Mouse (Mus musculus) leukemia stem cell, adult 10-12 weeks (primary cell): ENCODE results near the gene Cldn22. TPM values are rescaled to one million over a fixed set of nuclear protein-coding genes. Genes with fewer than 3 reads are reported as not detected.

Experiments
- polyA plus RNA-seq: library from polyadenylated mRNA; stranded (reverse); fragments of >175 nt; gene quantifications from 2 replicates; pipeline ENCODE4 v1.2.3, GENCODE M21; 2012; ENCODE audit warnings: low replicate concordance

Gene Cldn22
- polyA plus RNA-seq, result not detected in 2 replicates

GRCm38 (mm10) chr8:47824182-47824581 lies at the start of gene Cldn22:
Gene Cldn22, plus strand, starts transcription at chr8:47824482.

GRCm38 (mm10) chr8:47821843-47822242 lies 2.4 kb upstream of the Cldn22 start, which contains the start of gene Cldn24:
Gene Cldn24, plus strand, starts transcription at chr8:47822143.

Other genes starting within 250 kb of the Cldn22 start
- 1.4 and 4.0 TPM in 2 replicates for gene Ing2, start 148.9 kb upstream of the Cldn22 start, polyA plus RNA-seq
- 11.7 and 17.1 TPM in 2 replicates for gene Cdkn2aip, start 110.5 kb upstream of the Cldn22 start, polyA plus RNA-seq
- not detected in 2 replicates for gene Cldn24, start 2.3 kb upstream of the Cldn22 start, polyA plus RNA-seq
- gene Wwc2, start 166.4 kb downstream of the Cldn22 start, polyA plus RNA-seq, result 1.3 and 1.8 TPM in 2 replicates